Mouse (Mus musculus) heart, postnatal 0 days (tissue): ENCODE measurements around the gene Scarb2. TPM values are rescaled to one million over a fixed set of nuclear protein-coding genes. Genes with fewer than 3 reads are reported as not detected.
A peak's percentile ranks its signal among the peaks of the same experiment; 100 is the strongest.

Source experiments
- ATAC-seq: fragments of 200-750 bp; cut with Nextera tagmentation; 2 replicates; pipeline ENCODE4 v1.8.0; 2017; ENCODE audit warnings: low read depth, moderate number of reproducible peaks, moderate library complexity; ENCODE audit not compliant: insufficient read depth
- DNase-seq: peaks from one replicate; pipeline ENCODE4 v3.0.0-alpha.2; 2016; ENCODE audit warnings: low spot score
- H3K27ac ChIP-seq: fragments of 300-500 bp; sonication (generic); 2 replicates; pipeline ENCODE4 v1.5.1; 2014; ENCODE audit warnings: low read depth, mild to moderate bottlenecking
- H3K27me3 ChIP-seq: fragments of 300-500 bp; sonication (generic); 2 replicates; pipeline ENCODE4 v1.6.1; 2014; ENCODE audit warnings: low read length, mixed read lengths; ENCODE audit not compliant: control insufficient read depth, insufficient read depth
- H3K36me3 ChIP-seq: fragments of 300-500 bp; sonication (generic); replicated peaks from 2 replicates; pipeline ENCODE4 v1.6.1; 2014; ENCODE audit warnings: low read length, mixed read lengths; ENCODE audit not compliant: control insufficient read depth, insufficient read depth
- H3K4me1 ChIP-seq: fragments of 300-500 bp; sonication (generic); 2 replicates; pipeline ENCODE4 v1.6.1; 2014; ENCODE audit warnings: antibody characterized with exemption; ENCODE audit not compliant: control insufficient read depth, insufficient read depth
- H3K4me2 ChIP-seq: fragments of 300-500 bp; sonication (generic); 2 replicates; pipeline ENCODE4 v1.6.1; 2014; ENCODE audit warnings: low read depth, mild to moderate bottlenecking, low read length, moderate library complexity
- H3K4me3 ChIP-seq: fragments of 300-500 bp; sonication (generic); 2 replicates; pipeline ENCODE4 v1.5.1; 2014; ENCODE audit warnings: low read depth, low read length
- H3K9ac ChIP-seq: fragments of 300-500 bp; sonication (generic); replicated peaks from 2 replicates; pipeline ENCODE4 v1.6.1; 2014; ENCODE audit warnings: low read depth, low read length, mixed read lengths
- H3K9me3 ChIP-seq: fragments of 300-500 bp; sonication (generic); replicated peaks from 2 replicates; pipeline ENCODE4 v1.6.1; 2016; ENCODE audit warnings: low read length; ENCODE audit not compliant: control insufficient read depth
- CTCF ChIP-seq: IDR thresholded peaks from 2 replicates; pipeline ENCODE4 v1.5.1; 2016; ENCODE audit warnings: antibody characterized with exemption, control low read depth, low read depth
- EP300 ChIP-seq: IDR thresholded peaks from 2 replicates; pipeline ENCODE4 v1.6.1; 2016; ENCODE audit warnings: antibody characterized with exemption, low read depth
- WGBS: fragments of 180-500 bp; shearing (Covaris S2); extraction: QIAGEN DNeasy Blood & Tissue Kit; methylation state at CpG from one replicate; pipeline ENCODE4 v1.1.7; 2014; 5-methylcytosine and 5-hydroxymethylcytosine counted together
- polyA plus RNA-seq: library from polyadenylated mRNA; unstranded; fragments of >200 nt; fragmentation: Nextera tagmentation; extraction: Ambion mirVana; gene quantifications from 2 replicates; pipeline ENCODE4 v1.2.1, GENCODE M21; 2015
- total RNA-seq: library from RNA; depleted of rRNA; stranded (reverse); fragments of >200 nt; gene quantifications from 2 replicates; pipeline ENCODE4 v1.2.3, GENCODE M21; 2014; ENCODE audit warnings: low replicate concordance

Scarb2 gene
- total and polyA plus RNA-seq, 2 experiments from 2014 or later, result 28.9 to 121 TPM

- DNase-seq, result no peak
- no peak for TF ChIP-seq CTCF
- TF ChIP-seq EP300, result no peak
- Histone ChIP-seq H3K9ac (no peak overlapping the region), H3K4me1 (peaks cover 25% of the 10 kb centered on the region), H3K27me3 (no peaks in the 10 kb centered on the region), H3K4me3 (no peak overlapping the region), H3K9me3 (no peaks in the 10 kb centered on the region; the same call in 1 of the 2 replicates), H3K27ac (no peak overlapping the region), H3K4me2 (no peak overlapping the region), H3K36me3 (peaks cover 31% of the 10 kb centered on the region)
- 60% methylated on average over 7 of the region's 7 CpGs for WGBS
- ATAC-seq, result no peak
These were observed 21.8 kb downstream of the Scarb2 start for GRCm38 (mm10) chr5:92484880-92485279.

GRCm38 (mm10) chr5:92472863-92473262, 33.8 kb downstream of the Scarb2 start:
- TF ChIP-seq EP300 (no peak), CTCF (no peak)
- Histone ChIP-seq H3K4me1 (peaks cover 14% of the 10 kb centered on the region), H3K9ac (no peak overlapping the region), H3K9me3 (no peaks in the 10 kb centered on the region), H3K36me3 (peaks cover 23% of the 10 kb centered on the region; the same call in 1 of the 2 replicates), H3K27ac (no peak overlapping the region), H3K4me3 (no peak overlapping the region), H3K4me2 (no peak overlapping the region), H3K27me3 (no peaks in the 10 kb centered on the region)
- DNase-seq (no peak), ATAC-seq (no peak)
- 82% methylated on average over 5 of the region's 5 CpGs for WGBS

- peaks cover 23% of the 10 kb centered on the region; the same call in 1 of the 2 replicates for H3K36me3 ChIP-seq
- H3K4me1 ChIP-seq, result peaks cover 25% of the 10 kb centered on the region
- no peaks in the 10 kb centered on the region for H3K27me3 ChIP-seq
- TF ChIP-seq CTCF (no peak), EP300 (no peak)
- ATAC-seq (no peak), DNase-seq (no peak)
- no peak overlapping the region for H3K27ac ChIP-seq
- H3K4me2 ChIP-seq, result no peak overlapping the region
- H3K9ac ChIP-seq, result no peak overlapping the region
- 83% methylated on average over 4 of the region's 4 CpGs for WGBS
- no peak overlapping the region for H3K4me3 ChIP-seq
- H3K9me3 ChIP-seq, result no peaks in the 10 kb centered on the region
These were observed 35.1 kb downstream of the Scarb2 start for GRCm38 (mm10) chr5:92471531-92471930.

- DNase-seq, result no peak
- peak overlapping the region; percentile 28; the same call in 1 of the 2 replicates for H3K27ac ChIP-seq
- peaks cover 25% of the 10 kb centered on the region for H3K4me1 ChIP-seq
- no peak overlapping the region for H3K4me3 ChIP-seq
- ATAC-seq, result peak; percentile 45
- no peak overlapping the region for H3K9ac ChIP-seq
- H3K36me3 ChIP-seq, result 0 out of 2 replicates have a peak, but pooled peaks cover 17% of the 10 kb centered on the region
- no peak overlapping the region for H3K4me2 ChIP-seq
- TF ChIP-seq CTCF (no peak), EP300 (no peak)
- H3K9me3 ChIP-seq, result no peaks in the 10 kb centered on the region
- 55% methylated on average over 18 of the region's 18 CpGs for WGBS
- H3K27me3 ChIP-seq, result no peaks in the 10 kb centered on the region
These were observed 37.2 kb downstream of the Scarb2 start for GRCm38 (mm10) chr5:92469201-92470130.

- Histone ChIP-seq H3K4me2 (no peak overlapping the region), H3K27me3 (no peaks in the 10 kb centered on the region), H3K4me3 (no peak overlapping the region), H3K9ac (no peak overlapping the region), H3K27ac (no peak overlapping the region), H3K4me1 (peaks cover 25% of the 10 kb centered on the region), H3K9me3 (no peaks in the 10 kb centered on the region), H3K36me3 (0 out of 2 replicates have a peak, but pooled peaks cover 11% of the 10 kb centered on the region)
- DNase-seq (peak; percentile 41), ATAC-seq (0 out of 2 replicates have a peak, but pooled peaks have one; percentile 15)
- WGBS, result 28% methylated on average over 6 of the region's 6 CpGs
- no peak for TF ChIP-seq EP300
- TF ChIP-seq CTCF, result no peak
These were observed 38.4 kb downstream of the Scarb2 start for GRCm38 (mm10) chr5:92468234-92468633.
